Mouse (Mus musculus) testis, adult 2 months (tissue): ENCODE results near the gene Nrxn1.

ENCODE experiments used
- CTCF ChIP-seq: fragments of 200-500 bp; IDR thresholded peaks from 2 replicates; pipeline ENCODE4 v1.5.1; 2012; ENCODE audit warnings: low read depth, mild to moderate bottlenecking, inconsistent platforms, low read length, moderate library complexity; ENCODE audit not compliant: control insufficient read depth, insufficient read depth, insufficient replicate concordance
- POLR2A ChIP-seq: fragments of 200-500 bp; IDR thresholded peaks from 2 replicates; pipeline ENCODE4 v1.6.1; 2012; ENCODE audit warnings: low read depth, mild to moderate bottlenecking, inconsistent platforms, low read length, moderate library complexity; ENCODE audit not compliant: control insufficient read depth

DNA sequence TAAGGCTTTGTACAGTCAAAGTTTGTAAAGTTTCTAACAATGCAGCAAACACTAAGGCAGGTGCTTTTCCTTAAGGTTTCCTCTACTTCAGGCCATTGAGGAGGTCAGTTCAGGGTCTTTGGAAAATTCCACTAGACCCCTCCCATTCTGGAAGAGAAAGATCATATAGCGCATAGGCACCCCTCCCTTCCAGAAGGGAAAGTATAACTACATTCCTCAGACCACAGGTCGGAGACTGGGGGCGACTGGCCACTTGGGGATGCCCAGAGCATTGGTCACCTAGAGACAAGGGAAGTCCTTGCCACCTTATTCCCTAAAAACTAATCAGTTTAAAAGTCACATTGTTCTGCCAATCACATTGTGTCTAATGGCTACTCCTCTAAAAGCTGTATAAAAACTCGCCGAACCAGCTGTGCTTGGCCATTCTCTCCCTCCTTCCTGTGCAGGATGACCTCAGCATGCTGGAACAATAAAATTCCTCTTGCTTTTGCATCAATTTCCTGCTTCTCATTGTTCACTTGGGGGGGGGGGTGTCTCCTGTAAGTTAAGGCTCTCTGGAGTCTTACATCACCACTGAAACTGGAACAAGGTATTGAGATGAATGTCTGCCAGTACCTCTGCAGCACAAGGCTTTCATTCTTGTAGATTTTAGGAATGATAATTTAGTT lies 305.6 kb downstream of the Nrxn1 start:
- no peak for TF ChIP-seq CTCF
- no peak for TF ChIP-seq POLR2A
